Mouse (Mus musculus): ENCODE data around the gene Dars2.

DNA sequence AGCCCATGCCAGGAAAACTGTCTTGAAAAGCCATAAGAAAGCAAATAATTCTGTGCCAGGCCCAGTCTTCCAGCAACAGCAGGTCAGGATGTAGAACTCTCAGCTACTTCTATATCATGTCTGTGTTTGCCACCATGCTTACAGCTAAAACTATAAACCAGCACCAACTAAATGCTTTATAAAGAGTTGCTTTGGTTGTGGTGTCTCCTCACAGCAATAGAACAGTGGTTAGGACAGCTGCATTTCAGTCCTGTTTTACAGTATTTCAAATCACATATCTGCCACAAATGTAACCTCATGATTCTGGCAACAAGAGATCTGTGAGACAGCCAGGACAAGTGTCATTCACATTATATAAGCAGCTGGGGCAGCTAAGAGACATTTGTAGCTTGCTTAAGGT, 29.6 kb downstream of the Dars2 start:
- TF ChIP-seq POLR2A (IDR thresholded peaks at IDR 0.05; ENCODE audit: control insufficient read depth in 1 of 2, insufficient read depth in 1 of 2, low read depth in 1 of 2, low read length in 2 of 2, poor library complexity in 1 of 2) (no peak), BHLHE40 (IDR thresholded peaks at IDR 0.05; ENCODE audit: borderline replicate concordance, low read depth, low read length) (no peak), CTCF (IDR thresholded peaks at IDR 0.05 in 2 of 3, conservative IDR thresholded peaks at IDR 0.05 in 1 of 3; ENCODE audit: control insufficient read depth in 1 of 3, insufficient read depth in 1 of 3, low read depth in 2 of 3, low read length in 3 of 3, poor library complexity in 1 of 3, severe bottlenecking in 1 of 3) (no peak), USF2 (IDR thresholded peaks at IDR 0.05; ENCODE audit: borderline replicate concordance in 1 of 2, insufficient read depth in 1 of 2, low read depth in 1 of 2, low read length in 2 of 2) (no peak), RAD21 (IDR thresholded peaks at IDR 0.05; ENCODE audit: low read depth, low read length) (no peak)
